Mouse (Mus musculus) lung, postnatal 0 days (tissue): ENCODE results near the gene Tapbp.
"Not testable (repeated sequence)": the region's sequence is repeated elsewhere in the genome, so short reads cannot be mapped to it uniquely, and the experiment has no call there.

Experiments
- CTCF ChIP-seq: IDR thresholded peaks from 2 replicates; pipeline ENCODE4 v1.5.1; 2016; ENCODE audit warnings: antibody characterized with exemption, mild to moderate bottlenecking
- EP300 ChIP-seq: IDR thresholded peaks from 2 replicates; pipeline ENCODE4 v1.6.1; 2016; ENCODE audit warnings: antibody characterized with exemption, mild to moderate bottlenecking, control low read depth

GRCm38 (mm10) chr17:33952015-33952414, 36.3 kb downstream of the Tapbp start:
- not testable (repeated sequence) for TF ChIP-seq CTCF, EP300
